Comparison of ENCODE assay signal across 8 mouse cellular contexts in the genomic region with DNA sequence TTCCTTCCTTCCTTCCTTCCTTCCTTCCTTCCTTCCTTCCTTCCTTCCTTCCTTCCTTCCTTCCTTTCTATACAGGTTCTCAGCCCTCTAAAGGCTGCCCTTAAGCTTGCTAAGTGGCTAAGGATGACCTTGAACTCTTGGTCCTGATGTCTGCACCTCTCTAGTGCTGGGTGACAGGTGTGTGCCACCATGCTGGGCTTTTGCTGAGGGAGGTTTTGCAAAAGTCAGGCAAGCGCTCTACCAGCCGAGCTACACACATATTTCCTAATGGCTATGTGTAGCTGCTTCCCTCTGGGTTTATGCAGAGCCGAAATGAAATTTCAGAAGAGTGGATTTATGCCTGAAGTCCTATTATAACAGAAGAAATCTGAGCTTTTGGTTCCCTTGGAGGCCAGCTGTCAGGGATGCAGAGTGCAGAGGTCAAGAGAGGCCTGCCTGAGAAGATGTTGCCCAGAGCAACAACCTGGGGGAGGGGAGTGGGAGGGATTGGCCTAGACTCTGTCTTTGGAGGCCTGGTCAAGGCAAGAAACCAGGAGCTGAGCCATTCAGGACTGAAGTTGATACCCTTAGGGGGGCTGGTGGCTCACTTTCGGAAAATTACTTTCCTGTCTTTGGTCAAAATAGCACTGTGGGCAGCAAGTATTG. TPM values are rescaled to one million over a fixed set of nuclear protein-coding genes. Genes with fewer than 3 reads are reported as not detected.
DNase-seq lines count a peak whose midpoint lies in the region; ATAC-seq lines count a peak whose summit lies in the region.

No protein-coding gene starts in this region.

- H3K4me3 ChIP-seq in forebrain, embryonic 11.5 days (ENCODE audit: low read depth, low read length) = no peak overlapping the region
- H3K4me3 ChIP-seq in forebrain, embryonic 16.5 days (replicated peaks; ENCODE audit: low read length) = no peak overlapping the region
- H3K4me3 ChIP-seq in heart, embryonic 16.5 days (ENCODE audit: low read length) = no peak overlapping the region

- H3K9ac ChIP-seq in forebrain, embryonic 11.5 days (ENCODE audit: low read length) = 0 out of 2 replicates have a peak overlapping the region, but pooled peaks have one; percentile 21
- H3K9ac ChIP-seq in forebrain, embryonic 16.5 days (replicated peaks; ENCODE audit: low read depth, low read length) = no peak overlapping the region
- H3K9ac ChIP-seq in heart, embryonic 16.5 days (ENCODE audit: low read length) = peak overlapping the region; percentile 23; the same call in 1 of the 2 replicates

- no peak for ATAC-seq in forebrain, embryonic 11.5 days (replicated peaks; ENCODE audit: low FRiP score)
- no peak for ATAC-seq in forebrain, embryonic 16.5 days
- no peak for ATAC-seq in heart, embryonic 16.5 days (replicated peaks; ENCODE audit: extremely low read depth, insufficient read depth, low FRiP score)

- H3K27me3 ChIP-seq in forebrain, embryonic 11.5 days (ENCODE audit: control insufficient read depth, insufficient read depth, low read length) = no peaks in the 10 kb centered on the region
- peaks cover 4% of the 10 kb centered on the region for H3K27me3 ChIP-seq in forebrain, embryonic 16.5 days (replicated peaks; ENCODE audit: control insufficient read depth, insufficient read depth, low read length)
- H3K27me3 ChIP-seq in heart, embryonic 16.5 days (ENCODE audit: control insufficient read depth, insufficient read depth, low read length) = no peaks in the 10 kb centered on the region

- no peak overlapping the region for H3K4me2 ChIP-seq in forebrain, embryonic 11.5 days (ENCODE audit: low read depth, low read length, severe bottlenecking)
- H3K4me2 ChIP-seq in forebrain, embryonic 16.5 days (ENCODE audit: low read length) = no peak overlapping the region
- H3K4me2 ChIP-seq in heart, embryonic 16.5 days (ENCODE audit: low read depth, low read length) = no peak overlapping the region

- peaks cover 20% of the 10 kb centered on the region for H3K4me1 ChIP-seq in forebrain, embryonic 11.5 days (replicated peaks; ENCODE audit: control insufficient read depth, insufficient read depth, low read length)
- peaks cover 13% of the 10 kb centered on the region for H3K4me1 ChIP-seq in forebrain, embryonic 16.5 days (replicated peaks; ENCODE audit: control insufficient read depth, insufficient read depth, low read length)
- peaks cover 40% of the 10 kb centered on the region for H3K4me1 ChIP-seq in heart, embryonic 16.5 days (ENCODE audit: control insufficient read depth, insufficient read depth, low read length)

- peak overlapping the region; percentile 78 for H3K27ac ChIP-seq in forebrain, embryonic 11.5 days (ENCODE audit: low read depth, low read length)
- H3K27ac ChIP-seq in forebrain, embryonic 16.5 days (ENCODE audit: low read length) = no peak overlapping the region
- peak overlapping the region; percentile 81; the same call in 1 of the 2 replicates for H3K27ac ChIP-seq in heart, embryonic 16.5 days (ENCODE audit: low read length)

- H3K36me3 ChIP-seq in forebrain, embryonic 11.5 days (ENCODE audit: control insufficient read depth, insufficient read depth, low read length) = no peaks in the 10 kb centered on the region
- H3K36me3 ChIP-seq in forebrain, embryonic 16.5 days (ENCODE audit: control insufficient read depth, insufficient read depth) = no peaks in the 10 kb centered on the region
- H3K36me3 ChIP-seq in heart, embryonic 16.5 days (ENCODE audit: control insufficient read depth, insufficient read depth) = no peaks in the 10 kb centered on the region

- DNase-seq in forebrain, embryonic 11.5 days (ENCODE audit: low spot score) = peak; percentile 68
- peak; percentile 92 for DNase-seq in embryo, embryonic 10 days (ENCODE audit: low spot score)
- peak; percentile 11 for DNase-seq in lung, postnatal 14 days
- no peak for DNase-seq in layer of hippocampus, postnatal 10 days (ENCODE audit: low spot score in 2 of 2)
- DNase-seq in spleen, postnatal 10 days (ENCODE audit: low spot score in 2 of 2) = no peak
- no peak for DNase-seq in right cerebral cortex, postnatal 14 days

- peaks cover 2% of the 10 kb centered on the region; the same call in 1 of the 2 replicates for H3K9me3 ChIP-seq in forebrain, embryonic 11.5 days (ENCODE audit: control insufficient read depth, low read length)
- H3K9me3 ChIP-seq in forebrain, embryonic 16.5 days (ENCODE audit: control insufficient read depth, low read length) = no peaks in the 10 kb centered on the region
- no peaks in the 10 kb centered on the region; the same call in 1 of the 2 replicates for H3K9me3 ChIP-seq in heart, embryonic 16.5 days (replicated peaks; ENCODE audit: control insufficient read depth, low read length)

- 38% methylated on average over 4 of the region's 4 CpGs for WGBS in forebrain, embryonic 11.5 days
- WGBS in forebrain, embryonic 16.5 days = 69% methylated on average over 4 of the region's 4 CpGs
- WGBS in heart, embryonic 16.5 days = 81% methylated on average over 4 of the region's 4 CpGs

RNA-seq across cellular contexts. Expression of a gene that starts 24.1 kb away (rescaled TPM):
- polyA plus RNA-seq in forebrain, embryonic 11.5 days (2014; fragmentation: Nextera tagmentation; extraction: Ambion mirVana) = 97.9 and 102 TPM in 2 replicates
- polyA plus RNA-seq in forebrain, embryonic 16.5 days (2015; fragmentation: Nextera tagmentation; extraction: Ambion mirVana) = 28.7 and 37.6 TPM in 2 replicates
- polyA plus RNA-seq in heart, embryonic 16.5 days (2015; fragmentation: Nextera tagmentation; extraction: Ambion mirVana) = 61.8 and 73.3 TPM in 2 replicates
- 100 to 1,000 TPM; 192 to 224 TPM for total RNA-seq in layer of hippocampus, postnatal 10 days (2021)

Comparison
In these comparisons a context has a peak if more than half of its experiments do, and no peak if none do; other contexts are left out.
1. DNase-seq: peak in forebrain, embryonic 11.5 days (single experiment), embryo, embryonic 10 days (single experiment) and lung, postnatal 14 days (single experiment); none in layer of hippocampus, postnatal 10 days (0 of 2), spleen, postnatal 10 days (0 of 2) and right cerebral cortex, postnatal 14 days (single experiment).